Mouse (Mus musculus): Measurements from ENCODE around the gene Gm42688. TPM values are rescaled to one million over a fixed set of nuclear protein-coding genes. Genes with fewer than 3 reads are reported as not detected.

Gm42688 gene
- total and polyA plus RNA-seq, 3 experiments = 2.5 to 3.9 (median 2.9) TPM

GRCm38 (mm10) chr6:83092416-83093127, 8.8 kb upstream of the Gm42688 start:
- peaks cover 45% of the 10 kb centered on the region for H3K27me3 ChIP-seq (ENCODE audit: insufficient read depth, low read length)
- no peaks in the 10 kb centered on the region for H3K36me3 ChIP-seq (replicated peaks)
- ATAC-seq (ENCODE audit: extremely low read depth, insufficient number of reproducible peaks, low FRiP score, poor library complexity, severe bottlenecking) (no peak), DNase-seq (ENCODE audit: low spot score) (no peak)
- no peak for TF ChIP-seq CTCF (IDR thresholded peaks at IDR 0.05; ENCODE audit: low read depth, low read length)
- no peak for TF ChIP-seq GATA2 (IDR thresholded peaks at IDR 0.05; ENCODE audit: borderline replicate concordance, low read depth, low read length)
- no peak for TF ChIP-seq GATA1 (IDR thresholded peaks at IDR 0.05; ENCODE audit: borderline replicate concordance, low read length)
- no peak for TF ChIP-seq POLR2AphosphoS5 (IDR thresholded peaks at IDR 0.05; ENCODE audit: insufficient replicate concordance, low read depth, low read length)
- TF ChIP-seq TAL1 (conservative IDR thresholded peaks at IDR 0.05; ENCODE audit: low read depth, low read length) = no peak
- peaks cover 5% of the 10 kb centered on the region for H3K9me3 ChIP-seq (replicated peaks)
- H3K4me1 ChIP-seq (ENCODE audit: insufficient read depth, low read depth, low read length) = no peaks in the 10 kb centered on the region
- no peak overlapping the region for H3K4me3 ChIP-seq (ENCODE audit: low read depth, low read length)

- Histone ChIP-seq H3K4me1 (ENCODE audit: insufficient read depth, low read depth, low read length) (peaks cover 4% of the 10 kb centered on the region), H3K4me3 (ENCODE audit: low read depth, low read length) (no peak overlapping the region), H3K9me3 (replicated peaks) (peaks cover 5% of the 10 kb centered on the region), H3K36me3 (replicated peaks) (no peaks in the 10 kb centered on the region), H3K27me3 (ENCODE audit: insufficient read depth, low read length) (peaks cover 18% of the 10 kb centered on the region)
- TF ChIP-seq GATA2 (IDR thresholded peaks at IDR 0.05; ENCODE audit: borderline replicate concordance, low read depth, low read length) = no peak
- TF ChIP-seq POLR2AphosphoS5 (IDR thresholded peaks at IDR 0.05; ENCODE audit: insufficient replicate concordance, low read depth, low read length) = no peak
- no peak for TF ChIP-seq GATA1 (IDR thresholded peaks at IDR 0.05; ENCODE audit: borderline replicate concordance, low read length)
- no peak for TF ChIP-seq TAL1 (conservative IDR thresholded peaks at IDR 0.05; ENCODE audit: low read depth, low read length)
- TF ChIP-seq CTCF (IDR thresholded peaks at IDR 0.05; ENCODE audit: low read depth, low read length) = no peak
- DNase-seq (ENCODE audit: low spot score) (no peak), ATAC-seq (ENCODE audit: extremely low read depth, insufficient number of reproducible peaks, low FRiP score, poor library complexity, severe bottlenecking) (no peak)
Measured at GRCm38 (mm10) chr6:83095968-83096367, 5.4 kb upstream of the Gm42688 start.

DNA sequence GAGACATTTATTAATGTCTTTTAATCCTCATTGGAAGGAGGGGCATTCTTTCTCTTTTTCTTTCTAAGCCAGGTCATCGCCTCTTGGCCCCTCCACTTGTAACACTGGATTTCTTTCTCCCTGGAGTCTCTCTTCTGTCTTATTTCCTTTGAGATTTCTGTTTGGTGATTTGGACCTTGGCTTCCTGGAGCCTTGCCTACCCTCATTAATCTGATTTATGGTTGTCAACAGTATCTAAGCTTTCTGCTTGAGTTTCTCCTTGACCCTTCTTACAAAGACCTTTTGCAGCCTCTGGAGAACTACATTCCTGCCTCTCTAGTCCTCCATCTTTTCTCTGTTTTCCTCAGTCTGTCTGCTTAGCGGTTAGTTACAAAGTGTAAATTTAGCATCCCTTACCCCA, 3.0 kb upstream of the Gm42688 start:
- Histone ChIP-seq H3K36me3 (replicated peaks) (peaks cover 12% of the 10 kb centered on the region), H3K27me3 (ENCODE audit: insufficient read depth, low read length) (peaks cover 10% of the 10 kb centered on the region; the same call in 1 of the 2 replicates), H3K9me3 (replicated peaks) (peaks cover 5% of the 10 kb centered on the region), H3K4me3 (ENCODE audit: low read depth, low read length) (no peak overlapping the region), H3K4me1 (ENCODE audit: insufficient read depth, low read depth, low read length) (peaks cover 27% of the 10 kb centered on the region)
- ATAC-seq (ENCODE audit: extremely low read depth, insufficient number of reproducible peaks, low FRiP score, poor library complexity, severe bottlenecking) (no peak), DNase-seq (ENCODE audit: low spot score) (no peak)
- no peak for TF ChIP-seq CTCF (IDR thresholded peaks at IDR 0.05; ENCODE audit: low read depth, low read length)
- no peak for TF ChIP-seq TAL1 (conservative IDR thresholded peaks at IDR 0.05; ENCODE audit: low read depth, low read length)
- no peak for TF ChIP-seq GATA2 (IDR thresholded peaks at IDR 0.05; ENCODE audit: borderline replicate concordance, low read depth, low read length)
- TF ChIP-seq GATA1 (IDR thresholded peaks at IDR 0.05; ENCODE audit: borderline replicate concordance, low read length) = no peak
- no peak for TF ChIP-seq POLR2AphosphoS5 (IDR thresholded peaks at IDR 0.05; ENCODE audit: insufficient replicate concordance, low read depth, low read length)

- peak; percentile 37; the same call in 1 of the 2 replicates for ATAC-seq (ENCODE audit: extremely low read depth, insufficient number of reproducible peaks, low FRiP score, poor library complexity, severe bottlenecking)
- no peaks in the 10 kb centered on the region for H3K9me3 ChIP-seq (replicated peaks)
- peak; percentile 71 for DNase-seq (ENCODE audit: low spot score)
Measured at GRCm38 (mm10) chr6:83101688-83102556, 505 bp downstream of the Gm42688 start.

GRCm38 (mm10) chr6:83103130-83103650, 1.8 kb downstream of the Gm42688 start:
- DNase-seq (ENCODE audit: low spot score) (no peak), ATAC-seq (ENCODE audit: extremely low read depth, insufficient number of reproducible peaks, low FRiP score, poor library complexity, severe bottlenecking) (no peak)
- Histone ChIP-seq H3K27me3 (ENCODE audit: insufficient read depth, low read length) (no peaks in the 10 kb centered on the region), H3K36me3 (replicated peaks) (peaks cover 54% of the 10 kb centered on the region), H3K4me3 (ENCODE audit: low read depth, low read length) (peak overlapping the region; percentile 99; the same call in 1 of the 2 replicates), H3K9me3 (replicated peaks) (no peaks in the 10 kb centered on the region), H3K4me1 (ENCODE audit: insufficient read depth, low read depth, low read length) (peaks cover 47% of the 10 kb centered on the region)
- TF ChIP-seq POLR2AphosphoS5 (IDR thresholded peaks at IDR 0.05; ENCODE audit: insufficient replicate concordance, low read depth, low read length) (no peak), GATA2 (IDR thresholded peaks at IDR 0.05; ENCODE audit: borderline replicate concordance, low read depth, low read length) (no peak), CTCF (IDR thresholded peaks at IDR 0.05; ENCODE audit: low read depth, low read length) (no peak), TAL1 (conservative IDR thresholded peaks at IDR 0.05; ENCODE audit: low read depth, low read length) (no peak), GATA1 (IDR thresholded peaks at IDR 0.05; ENCODE audit: borderline replicate concordance, low read length) (no peak)

More at GRCm38 (mm10) chr6:83101688-83102556, 505 bp downstream of the Gm42688 start:
- Histone ChIP-seq H3K4me3 (ENCODE audit: low read depth, low read length) (peak overlapping the region; percentile 99), H3K27me3 (ENCODE audit: insufficient read depth, low read length) (no peaks in the 10 kb centered on the region), H3K4me1 (ENCODE audit: insufficient read depth, low read depth, low read length) (peaks cover 34% of the 10 kb centered on the region), H3K36me3 (replicated peaks) (peaks cover 41% of the 10 kb centered on the region)
- TF ChIP-seq GATA1 (IDR thresholded peaks at IDR 0.05; ENCODE audit: borderline replicate concordance, low read length) (no peak), CTCF (IDR thresholded peaks at IDR 0.05; ENCODE audit: low read depth, low read length) (no peak; the same call in 1 of the 2 replicates), TAL1 (conservative IDR thresholded peaks at IDR 0.05; ENCODE audit: low read depth, low read length) (no peak), GATA2 (IDR thresholded peaks at IDR 0.05; ENCODE audit: borderline replicate concordance, low read depth, low read length) (no peak)

DNA sequence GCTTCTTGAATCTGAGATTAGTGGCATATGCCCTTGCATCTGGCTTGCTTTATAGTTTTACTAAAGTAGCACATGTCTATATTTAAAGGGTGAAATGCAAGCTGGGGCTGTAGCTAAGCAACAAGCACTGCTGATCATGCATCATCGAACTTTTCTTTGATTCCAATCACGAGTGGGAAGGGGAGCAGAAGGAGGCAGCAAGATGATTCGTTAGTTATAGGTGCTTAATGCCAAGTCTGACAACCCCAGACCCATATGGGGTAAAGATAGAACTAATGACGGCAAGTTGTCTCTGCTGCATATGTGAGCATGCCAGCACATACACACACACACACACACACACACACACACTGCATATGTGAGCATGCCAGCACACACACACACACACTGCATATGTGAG, 2.7 kb downstream of the Gm42688 start:
- Histone ChIP-seq H3K36me3 (replicated peaks) (peaks cover 60% of the 10 kb centered on the region), H3K9me3 (replicated peaks) (no peaks in the 10 kb centered on the region), H3K4me1 (ENCODE audit: insufficient read depth, low read depth, low read length) (peaks cover 53% of the 10 kb centered on the region), H3K27me3 (ENCODE audit: insufficient read depth, low read length) (no peaks in the 10 kb centered on the region), H3K4me3 (ENCODE audit: low read depth, low read length) (no peak overlapping the region)
- TF ChIP-seq GATA2 (IDR thresholded peaks at IDR 0.05; ENCODE audit: borderline replicate concordance, low read depth, low read length) = no peak
- ATAC-seq (ENCODE audit: extremely low read depth, insufficient number of reproducible peaks, low FRiP score, poor library complexity, severe bottlenecking) (no peak), DNase-seq (ENCODE audit: low spot score) (no peak)

All from G1E (cell line).